ENCODE assay signal across 8 mouse cellular contexts in genomic region chr9:43106426-43107186, GRCm38 (mm10). TPM values are rescaled to one million over a fixed set of nuclear protein-coding genes. Genes with fewer than 3 reads are reported as not detected.
DNase-seq lines count a peak whose midpoint lies in the region; ATAC-seq and TF ChIP-seq lines count a peak whose summit lies in the region.

No protein-coding gene starts in this region.

- peak; percentile 6 for ATAC-seq in forebrain, embryonic 16.5 days
- ATAC-seq in inflammation-experienced regulatory T-cells, adult 6 months = peak; percentile 21
- ATAC-seq in erythroid progenitor cell, adult 5-6 weeks (replicated peaks; ENCODE audit: low FRiP score, poor library complexity, severe bottlenecking) = no peak

- peaks cover 22% of the 10 kb centered on the region for H3K4me1 ChIP-seq in kidney, adult 2 months (ENCODE audit: control insufficient read depth, insufficient read depth, low read length)
- peaks cover 36% of the 10 kb centered on the region for H3K4me1 ChIP-seq in forebrain, embryonic 16.5 days (replicated peaks; ENCODE audit: control insufficient read depth, insufficient read depth, low read length)
- H3K4me1 ChIP-seq in spleen, adult 2 months (ENCODE audit: control insufficient read depth, insufficient read depth, insufficient read length) = no peaks in the 10 kb centered on the region; the same call in 1 of the 2 replicates

- no peaks in the 10 kb centered on the region; the same call in 1 of the 2 replicates for H3K36me3 ChIP-seq in kidney, adult 2 months (ENCODE audit: control insufficient read depth, insufficient read depth, low read length)
- peaks cover 14% of the 10 kb centered on the region; the same call in 1 of the 2 replicates for H3K36me3 ChIP-seq in forebrain, embryonic 16.5 days (ENCODE audit: control insufficient read depth, insufficient read depth)
- no peaks in the 10 kb centered on the region for H3K36me3 ChIP-seq in spleen, adult 2 months (ENCODE audit: control insufficient read depth, insufficient read depth, low read length)

- no peaks in the 10 kb centered on the region for H3K9me3 ChIP-seq in forebrain, embryonic 16.5 days (ENCODE audit: control insufficient read depth, low read length)

- no peak for TF ChIP-seq CTCF in kidney, adult 2 months (conservative IDR thresholded peaks at IDR 0.05; ENCODE audit: insufficient read depth, insufficient read length, low read depth, low read length)
- TF ChIP-seq CTCF in spleen, adult 2 months (IDR thresholded peaks at IDR 0.05; ENCODE audit: extremely low read depth, insufficient read depth, insufficient read length, insufficient replicate concordance) = no peak

- peak overlapping the region; percentile 66 for H3K4me3 ChIP-seq in kidney, adult 2 months (ENCODE audit: insufficient read depth, low read depth, low read length)
- peak overlapping the region; percentile 88 for H3K4me3 ChIP-seq in forebrain, embryonic 16.5 days (replicated peaks; ENCODE audit: low read length)
- peak overlapping the region; percentile 67 for H3K4me3 ChIP-seq in spleen, adult 2 months (ENCODE audit: extremely low read depth, insufficient read depth, insufficient read length)

- DNase-seq in kidney, adult 2 months = no peak
- DNase-seq in kidney, adult 18-20 months = no peak
- DNase-seq in adrenal gland, postnatal 36 days = peak; percentile 26 to 62
- DNase-seq in lung, adult 18-20 months = peak; percentile 45 to 58
- peak in 1 of 2 experiments; percentile 5 for DNase-seq in spleen, adult 2 months (ENCODE audit: low read depth in 1 of 2, low spot score in 2 of 2)

- peak overlapping the region; percentile 81 for H3K4me2 ChIP-seq in forebrain, embryonic 16.5 days (ENCODE audit: low read length)

- no peak for TF ChIP-seq POLR2A in kidney, adult 2 months (IDR thresholded peaks at IDR 0.05; ENCODE audit: low read depth, low read length)
- TF ChIP-seq POLR2A in spleen, adult 2 months (IDR thresholded peaks at IDR 0.05; ENCODE audit: low read depth, low read length) = no peak

- 5% methylated on average over 22 of the region's 22 CpGs for WGBS in kidney, adult 2 months
- 13% methylated on average over 22 of the region's 22 CpGs for WGBS in forebrain, embryonic 16.5 days
- 13% methylated on average over 22 of the region's 22 CpGs for WGBS in spleen, adult 2 months

- peak overlapping the region; percentile 91 for H3K9ac ChIP-seq in forebrain, embryonic 16.5 days (replicated peaks; ENCODE audit: low read depth, low read length)

- H3K27ac ChIP-seq in kidney, adult 2 months (ENCODE audit: insufficient read depth, low read depth, low read length) = peak overlapping the region; percentile 96
- H3K27ac ChIP-seq in forebrain, embryonic 16.5 days (ENCODE audit: low read length) = peak overlapping the region; percentile 31; the same call in 1 of the 2 replicates
- H3K27ac ChIP-seq in spleen, adult 2 months (ENCODE audit: insufficient read depth, low read length) = peak overlapping the region; percentile 64

- H3K27me3 ChIP-seq in kidney, adult 2 months (replicated peaks; ENCODE audit: control insufficient read depth, insufficient read depth, low read length) = no peaks in the 10 kb centered on the region
- no peaks in the 10 kb centered on the region for H3K27me3 ChIP-seq in forebrain, embryonic 16.5 days (replicated peaks; ENCODE audit: control insufficient read depth, insufficient read depth, low read length)
- peaks cover 7% of the 10 kb centered on the region for H3K27me3 ChIP-seq in spleen, adult 2 months (ENCODE audit: control insufficient read depth, insufficient read depth, low read length)

RNA-seq across cellular contexts. Expression of gene Arhgef12, which starts 0.4 kb away (rescaled TPM):
- 47.6 and 48.0 TPM in 2 replicates for polyA plus RNA-seq in kidney, adult 2 months (2012; rRNA removed)
- 100 to 1,000 TPM; 122 to 142 TPM for total RNA-seq in adrenal gland, postnatal 36 days (2021)
- polyA plus RNA-seq in forebrain, embryonic 16.5 days (2015; fragmentation: Nextera tagmentation; extraction: Ambion mirVana) = 15.8 and 20.5 TPM in 2 replicates
- 10 to 100 TPM in 2 of 3 experiments, 1 to 10 TPM in 1; 4.5 to 20.4 (median 17.1) TPM for polyA plus RNA-seq in inflammation-experienced regulatory T-cells, adult 6 months (2017; shearing (Covaris generic))
- 7.1 and 9.0 TPM in 2 replicates for polyA plus RNA-seq in spleen, adult 2 months (2012; rRNA removed)
- total RNA-seq in erythroid progenitor cell, adult 5-6 weeks (2015; ENCODE audit: low replicate concordance) = 139 and 161 TPM in 2 replicates
- total RNA-seq in erythroid progenitor cell, adult 5-6 weeks (2017; ENCODE audit: low replicate concordance) = 204 and 206 TPM in 2 replicates

RNA-seq across cellular contexts. Expression of gene Tmem136, which starts 9.8 kb away (rescaled TPM):
- polyA plus RNA-seq in kidney, adult 2 months (2012; rRNA removed) = 12.4 and 13.2 TPM in 2 replicates
- total RNA-seq in adrenal gland, postnatal 36 days (2021) = 1 to 10 TPM; 4.8 to 8.7 TPM
- polyA plus RNA-seq in forebrain, embryonic 16.5 days (2015; fragmentation: Nextera tagmentation; extraction: Ambion mirVana) = 10.5 and 12.6 TPM in 2 replicates
- polyA plus RNA-seq in inflammation-experienced regulatory T-cells, adult 6 months (2017; shearing (Covaris generic)) = 1 to 10 TPM in 2 of 3 experiments, under 1 TPM in 1; 0.67 to 4.8 (median 3.7) TPM
- polyA plus RNA-seq in spleen, adult 2 months (2012; rRNA removed) = 0.55 and 0.60 TPM in 2 replicates
- 12.2 TPM in 1 of 2 replicates, not detected in the other for total RNA-seq in erythroid progenitor cell, adult 5-6 weeks (2015; ENCODE audit: low replicate concordance)
- 0.77 TPM in 1 of 2 replicates, not detected in the other for total RNA-seq in erythroid progenitor cell, adult 5-6 weeks (2017; ENCODE audit: low replicate concordance)

Comparison
In these comparisons a context has a peak if more than half of its experiments do, and no peak if none do; other contexts are left out.
1. DNase-seq: peak in adrenal gland, postnatal 36 days (2 of 2) and lung, adult 18-20 months (2 of 2); none in kidney, adult 2 months (single experiment) and kidney, adult 18-20 months (single experiment).
2. H3K27ac ChIP-seq: peak in every context shown above with its lines; median percentile 96 in kidney, adult 2 months; 64 in spleen, adult 2 months; 31 in forebrain, embryonic 16.5 days.
3. Peak in every context shown above with its lines, with median percentiles within 50 percentile points of each other: H3K4me3 ChIP-seq.